Mouse (Mus musculus) thymus, adult 18-20 months (tissue): ENCODE measurements at regions not wholly inside any gene's neighbourhood (a gene's known extent, or its start where the extent isn't known, plus 50 kb on each side); places are given as distances from the start of the nearest gene placed in this dataset.

ENCODE experiments used
- DNase-seq, 2 experiments: peaks; one replicate each; pipeline ENCODE4 v3.0.0; 2022; ENCODE audit warnings: mixed read lengths in 2 of 2

GRCm38 (mm10) chr2:28352903-28353302 is 93.7 kb upstream of the Ppp1r26 start:
- no peak for DNase-seq

GRCm38 (mm10) chr2:28362199-28362598 is 84.4 kb upstream of the Ppp1r26 start:
- DNase-seq = no peak

- DNase-seq = no peak
These were observed 82.0 kb upstream of the Ppp1r26 start for GRCm38 (mm10) chr2:28364623-28365022.

GRCm38 (mm10) chr2:28365756-28366155 is 80.8 kb upstream of the Ppp1r26 start:
- DNase-seq = no peak

GRCm38 (mm10) chr2:28374838-28375237 is 71.8 kb upstream of the Ppp1r26 start:
- DNase-seq = no peak

GRCm38 (mm10) chr2:28377948-28378822 is 68.4 kb upstream of the Ppp1r26 start:
- no peak for DNase-seq

- DNase-seq = no peak
These were observed 64.4 kb upstream of the Ppp1r26 start for GRCm38 (mm10) chr2:28382051-28382802.

- DNase-seq = no peak
These were observed 61.7 kb upstream of the Ppp1r26 start for GRCm38 (mm10) chr2:28384875-28385274.

- DNase-seq = no peak
These were observed 59.8 kb upstream of the Ppp1r26 start for GRCm38 (mm10) chr2:28386784-28387183.

GRCm38 (mm10) chr2:28387422-28387836 is 59.2 kb upstream of the Ppp1r26 start:
- DNase-seq = no peak

GRCm38 (mm10) chr2:28387926-28388325 is 58.7 kb upstream of the Ppp1r26 start:
- DNase-seq = no peak

- no peak for DNase-seq
These were observed 56.9 kb upstream of the Ppp1r26 start for GRCm38 (mm10) chr2:28389703-28390102.

GRCm38 (mm10) chr2:28395391-28395790 is 51.2 kb upstream of the Ppp1r26 start:
- no peak for DNase-seq
